Mouse (Mus musculus): ENCODE results near the gene Scfd2. TPM values are rescaled to one million over a fixed set of nuclear protein-coding genes. Genes with fewer than 3 reads are reported as not detected.

Gene Scfd2
- polyA plus RNA-seq, 1 experiment from 2014 or later: 21.6 TPM

DNA sequence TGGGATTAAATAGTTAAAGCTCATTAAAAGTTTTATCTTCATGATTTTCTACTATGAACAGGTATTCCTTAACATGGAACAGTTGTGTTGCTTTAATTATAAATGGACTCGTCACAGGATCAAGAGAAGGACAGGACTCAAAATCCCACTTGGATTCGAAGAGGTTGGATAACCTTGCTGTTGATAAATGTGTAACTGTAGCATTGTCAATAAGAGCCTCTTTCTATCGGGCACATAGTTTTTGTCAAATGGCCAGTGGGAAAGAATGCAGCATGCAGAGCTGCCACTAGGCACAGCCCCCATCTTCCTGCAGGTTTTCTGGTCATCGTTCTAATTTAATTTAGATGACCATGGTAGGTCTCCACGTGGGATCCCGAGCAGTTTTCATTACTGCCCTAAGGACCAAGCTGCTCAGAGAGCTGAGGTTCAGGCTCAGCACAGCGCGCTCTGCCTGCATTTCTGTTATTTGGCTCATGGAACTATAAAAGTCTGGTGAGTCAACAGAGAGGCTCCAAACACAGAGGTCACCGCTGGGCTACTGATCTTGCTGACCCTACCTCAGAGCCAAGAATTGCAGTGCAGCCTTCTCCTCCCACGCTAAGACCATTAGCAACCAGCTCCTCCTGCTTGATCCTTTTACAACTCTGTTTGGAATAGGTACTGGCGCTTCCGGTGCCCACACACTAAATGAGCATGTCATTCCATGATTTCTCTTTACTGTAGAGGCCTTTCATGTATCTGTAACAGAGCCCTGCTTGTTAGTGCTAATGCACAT lies 215.9 kb downstream of the Scfd2 start:
- ATAC-seq (ENCODE audit: low FRiP score, low read depth): no peak
- 0 out of 2 replicates have a peak, but pooled peaks cover 7% of the 10 kb centered on the region for H3K27me3 ChIP-seq (replicated peaks)
- H3K4me2 ChIP-seq (replicated peaks): no peak overlapping the region
- no peak overlapping the region for H3K9ac ChIP-seq
- no peaks in the 10 kb centered on the region for H3K9me3 ChIP-seq
- WGBS: 59% methylated on average over 12 of the region's 12 CpGs
- no peak overlapping the region for H3K27ac ChIP-seq
- H3K4me1 ChIP-seq: 0 out of 2 replicates have a peak, but pooled peaks cover 4% of the 10 kb centered on the region
- no peak overlapping the region for H3K4me3 ChIP-seq
- H3K36me3 ChIP-seq: no peaks in the 10 kb centered on the region

DNA sequence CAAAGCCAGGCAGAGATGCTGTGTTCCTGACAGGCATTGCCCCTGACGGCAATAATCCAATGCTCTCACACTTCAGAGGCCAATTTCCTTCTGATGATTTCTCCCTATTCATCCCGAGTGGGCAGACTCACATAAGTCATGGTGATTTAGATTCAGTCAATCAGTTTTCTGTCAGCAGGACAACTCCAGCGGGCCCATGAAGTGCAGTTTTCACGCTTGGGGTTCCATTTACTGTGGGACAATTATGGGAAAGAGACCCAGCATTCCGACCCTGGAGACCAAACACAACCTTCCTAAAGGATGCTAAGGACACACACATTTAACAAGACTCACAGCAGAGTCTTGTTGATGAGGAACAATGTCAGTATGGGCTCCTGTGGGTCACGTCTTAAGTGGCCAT lies 217.1 kb downstream of the Scfd2 start:
- no peaks in the 10 kb centered on the region for H3K36me3 ChIP-seq
- no peak for ATAC-seq (ENCODE audit: low FRiP score, low read depth)
- H3K4me1 ChIP-seq: 0 out of 2 replicates have a peak, but pooled peaks cover 4% of the 10 kb centered on the region
- 0 out of 2 replicates have a peak, but pooled peaks cover 7% of the 10 kb centered on the region for H3K27me3 ChIP-seq (replicated peaks)
- H3K4me3 ChIP-seq: no peak overlapping the region
- no peaks in the 10 kb centered on the region for H3K9me3 ChIP-seq
- no peak overlapping the region for H3K4me2 ChIP-seq (replicated peaks)
- no peak overlapping the region for H3K27ac ChIP-seq
- WGBS: 34% methylated on average over 6 of the region's 6 CpGs
- H3K9ac ChIP-seq: no peak overlapping the region

DNA sequence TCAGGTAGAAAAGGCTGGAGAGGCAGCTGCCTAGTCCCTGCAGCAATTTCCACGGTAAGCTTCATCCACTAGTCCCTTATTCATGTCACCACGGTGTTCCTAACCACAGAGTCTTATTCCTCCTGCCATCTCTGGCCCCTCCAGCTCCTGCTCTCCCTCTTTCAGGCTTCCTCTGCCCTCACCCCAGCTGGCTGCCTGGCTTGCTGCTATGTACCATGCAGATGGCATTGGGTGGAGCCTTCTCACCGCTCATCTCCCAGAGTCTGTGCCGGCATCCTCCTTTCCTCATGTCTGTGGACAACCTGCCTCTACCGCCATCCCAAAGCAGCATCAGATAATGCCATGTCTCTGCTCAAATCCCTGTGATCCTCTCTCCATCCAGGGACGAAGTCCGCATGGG lies 218.0 kb downstream of the Scfd2 start:
- Histone ChIP-seq H3K4me1 (0 out of 2 replicates have a peak, but pooled peaks cover 4% of the 10 kb centered on the region), H3K4me2 (replicated peaks) (no peak overlapping the region), H3K27ac (no peak overlapping the region), H3K27me3 (replicated peaks) (0 out of 2 replicates have a peak, but pooled peaks cover 7% of the 10 kb centered on the region), H3K4me3 (no peak overlapping the region), H3K9me3 (no peaks in the 10 kb centered on the region), H3K9ac (no peak overlapping the region), H3K36me3 (no peaks in the 10 kb centered on the region)
- ATAC-seq (ENCODE audit: low FRiP score, low read depth): no peak
- WGBS: 88% methylated on average over 7 of the region's 7 CpGs

DNA sequence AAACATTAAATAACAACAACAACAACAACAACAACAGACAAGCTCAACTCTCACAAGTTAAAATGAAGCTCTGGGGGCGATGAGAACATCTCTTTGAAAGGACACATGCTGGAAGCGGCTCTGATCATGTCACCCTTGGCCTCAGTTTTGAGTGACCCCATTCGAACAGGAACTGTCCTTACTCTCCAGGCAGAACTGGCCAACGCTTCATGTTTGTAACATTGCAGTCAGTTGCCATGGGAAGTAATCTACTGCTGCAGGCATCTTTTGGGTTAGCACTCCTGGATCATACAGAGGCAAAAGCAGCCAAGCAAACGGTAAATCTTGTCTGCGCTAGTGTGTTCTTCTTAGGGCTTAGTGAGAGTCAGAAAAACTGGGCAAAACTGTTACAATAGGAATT lies 219.7 kb downstream of the Scfd2 start:
- no peak for ATAC-seq (ENCODE audit: low FRiP score, low read depth)
- 63% methylated on average over 6 of the region's 6 CpGs for WGBS
- Histone ChIP-seq H3K4me3 (no peak overlapping the region), H3K27me3 (replicated peaks) (0 out of 2 replicates have a peak, but pooled peaks cover 7% of the 10 kb centered on the region), H3K4me1 (0 out of 2 replicates have a peak, but pooled peaks cover 4% of the 10 kb centered on the region), H3K27ac (no peak overlapping the region), H3K36me3 (no peaks in the 10 kb centered on the region), H3K4me2 (replicated peaks) (no peak overlapping the region), H3K9ac (no peak overlapping the region), H3K9me3 (no peaks in the 10 kb centered on the region)

DNA sequence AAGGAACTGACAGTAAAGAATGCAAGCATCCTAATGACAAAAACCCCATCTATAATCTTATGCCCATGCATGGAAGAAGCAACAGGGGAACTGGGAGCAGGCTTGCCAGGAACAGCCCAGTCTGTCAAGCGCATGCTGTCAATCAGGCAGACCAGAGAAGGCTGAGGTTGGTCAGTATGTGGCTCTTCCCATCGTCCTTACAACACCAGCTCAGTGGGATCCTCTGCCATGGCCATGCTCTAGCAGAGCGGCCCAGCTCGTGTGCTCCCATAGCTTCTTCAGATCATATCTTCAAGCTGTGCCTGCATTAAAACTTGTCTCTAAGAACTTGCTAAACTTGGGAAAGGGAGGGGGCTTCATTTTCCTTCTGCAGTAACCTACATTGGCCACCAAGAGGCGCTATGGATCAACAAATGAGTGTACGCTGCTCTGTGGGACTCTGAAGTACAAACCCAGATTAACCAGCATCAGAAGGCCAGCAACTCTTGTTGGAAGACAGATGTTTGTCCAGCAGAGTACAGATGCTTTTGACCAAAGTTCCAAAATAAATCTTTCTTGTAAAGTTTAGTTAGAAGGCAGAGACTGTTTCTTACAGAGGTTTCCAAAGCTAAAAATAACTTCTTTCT lies 220.2 kb downstream of the Scfd2 start:
- no peak overlapping the region for H3K4me2 ChIP-seq (replicated peaks)
- H3K27ac ChIP-seq: no peak overlapping the region
- 0 out of 2 replicates have a peak, but pooled peaks cover 4% of the 10 kb centered on the region for H3K4me1 ChIP-seq
- 0 out of 2 replicates have a peak, but pooled peaks cover 7% of the 10 kb centered on the region for H3K27me3 ChIP-seq (replicated peaks)
- H3K36me3 ChIP-seq: no peaks in the 10 kb centered on the region
- WGBS: 25% methylated on average over 6 of the region's 6 CpGs
- ATAC-seq (ENCODE audit: low FRiP score, low read depth): no peak
- no peaks in the 10 kb centered on the region for H3K9me3 ChIP-seq
- H3K4me3 ChIP-seq: no peak overlapping the region
- H3K9ac ChIP-seq: no peak overlapping the region

DNA sequence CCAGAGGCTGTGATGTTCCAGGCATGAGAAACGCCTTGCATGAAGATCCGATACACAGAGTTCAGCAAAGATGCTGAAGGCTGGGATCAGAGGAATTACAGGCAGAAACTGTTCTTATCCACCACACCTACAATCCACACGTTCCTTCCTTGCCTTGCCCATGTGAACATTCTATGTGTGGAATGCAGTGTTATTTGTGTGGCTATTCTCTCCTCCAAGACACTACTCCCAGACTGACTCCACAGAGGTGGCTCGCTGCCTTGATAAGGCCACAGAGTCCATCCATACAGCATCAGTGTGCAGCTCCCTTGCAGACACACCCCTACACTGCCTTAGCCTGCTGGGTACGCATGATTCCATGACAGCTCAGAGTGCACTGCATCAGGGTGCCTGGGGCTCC lies 221.5 kb downstream of the Scfd2 start:
- Histone ChIP-seq H3K4me3 (no peak overlapping the region), H3K36me3 (no peaks in the 10 kb centered on the region), H3K27ac (no peak overlapping the region), H3K9me3 (no peaks in the 10 kb centered on the region), H3K4me1 (no peaks in the 10 kb centered on the region), H3K4me2 (replicated peaks) (no peak overlapping the region), H3K9ac (no peak overlapping the region), H3K27me3 (replicated peaks) (0 out of 2 replicates have a peak, but pooled peaks cover 7% of the 10 kb centered on the region)
- no peak for ATAC-seq (ENCODE audit: low FRiP score, low read depth)
- WGBS: 82% methylated on average over 5 of the region's 5 CpGs

DNA sequence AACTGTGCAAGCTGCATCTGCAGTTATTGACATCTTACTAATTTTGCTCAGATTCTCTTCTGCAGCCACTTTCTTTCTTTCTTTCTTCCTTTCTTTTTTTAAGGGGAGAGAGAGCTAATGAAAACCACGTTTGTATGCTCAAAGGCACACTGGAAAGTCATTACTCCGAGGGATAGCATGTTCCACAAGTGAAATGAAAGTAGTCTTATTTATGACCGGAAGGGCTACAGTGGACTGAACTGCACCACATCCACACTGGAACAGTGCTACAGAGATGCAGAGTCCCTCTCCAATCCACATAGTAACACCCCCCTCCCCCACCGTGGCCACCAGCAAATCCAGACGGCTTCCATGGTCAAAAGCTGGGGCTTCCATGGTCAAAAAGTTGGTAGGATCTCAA lies 224.3 kb downstream of the Scfd2 start:
- Histone ChIP-seq H3K4me2 (replicated peaks) (no peak overlapping the region), H3K36me3 (no peaks in the 10 kb centered on the region)
- WGBS: 75% methylated on average over 5 of the region's 5 CpGs

DNA sequence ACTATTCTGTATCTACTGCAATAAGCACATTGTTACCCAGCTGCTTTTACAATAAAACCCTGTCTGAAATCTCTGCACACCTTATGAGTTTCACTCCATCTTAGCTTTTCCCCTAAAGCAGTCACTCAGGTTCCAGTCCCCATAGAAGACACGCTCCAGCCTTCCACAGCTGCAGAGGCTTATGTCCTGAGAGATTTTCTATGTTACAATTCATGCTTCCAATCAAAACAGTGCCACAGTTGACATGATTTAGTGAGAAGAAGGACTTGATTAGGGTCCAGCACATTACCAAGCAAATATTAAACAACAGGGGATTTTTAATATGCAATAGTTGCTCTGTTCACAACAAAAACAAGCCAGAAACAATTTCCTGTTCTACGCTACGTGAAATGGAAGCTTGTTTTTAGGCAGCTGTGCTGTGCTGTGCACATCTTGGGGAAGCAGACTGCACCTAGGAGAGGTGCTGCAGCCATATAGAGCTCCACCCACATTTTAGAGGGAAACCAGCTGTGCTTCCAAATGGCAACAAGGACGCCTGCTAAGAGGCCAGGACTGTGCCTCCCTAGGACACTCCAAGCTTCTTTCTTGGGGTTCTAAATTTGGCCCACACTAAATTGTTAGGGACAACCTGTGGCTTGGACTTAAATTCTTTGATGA lies 225.9 kb downstream of the Scfd2 start:
- WGBS: 69% methylated on average over 4 of the region's 4 CpGs
- no peak overlapping the region for H3K9ac ChIP-seq
- no peaks in the 10 kb centered on the region for H3K9me3 ChIP-seq

More for the DNA sequence above, 224.3 kb downstream of the Scfd2 start:
- Histone ChIP-seq H3K4me3 (no peak overlapping the region), H3K9me3 (no peaks in the 10 kb centered on the region), H3K27me3 (replicated peaks) (no peaks in the 10 kb centered on the region), H3K27ac (no peak overlapping the region), H3K4me1 (no peaks in the 10 kb centered on the region), H3K9ac (no peak overlapping the region)
- ATAC-seq (ENCODE audit: low FRiP score, low read depth): no peak

DNA sequence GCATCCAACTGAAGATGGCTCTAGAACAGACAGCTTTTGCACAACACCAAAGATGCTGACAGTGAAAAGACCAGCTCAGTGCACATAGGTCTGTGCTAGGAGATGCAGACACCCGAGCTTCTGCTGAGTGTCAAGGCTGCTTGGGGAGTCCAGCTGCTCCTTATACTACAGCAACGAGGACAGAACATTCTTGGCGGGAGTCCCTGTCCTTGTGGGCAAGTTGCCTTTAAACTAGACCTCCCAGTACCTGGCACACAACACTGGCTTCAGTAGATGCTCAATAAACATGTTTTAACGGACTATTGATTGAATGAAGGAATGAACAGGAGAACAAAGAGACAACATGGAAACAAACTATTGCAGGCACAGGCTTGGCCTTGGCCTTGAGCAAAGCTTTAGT lies 226.8 kb downstream of the Scfd2 start:
- no peak overlapping the region for H3K9ac ChIP-seq
- ATAC-seq (ENCODE audit: low FRiP score, low read depth): no peak
- no peak overlapping the region for H3K4me2 ChIP-seq (replicated peaks)
- H3K4me3 ChIP-seq: no peak overlapping the region
- H3K9me3 ChIP-seq: no peaks in the 10 kb centered on the region
- no peaks in the 10 kb centered on the region for H3K4me1 ChIP-seq
- H3K27ac ChIP-seq: no peak overlapping the region
- WGBS: 74% methylated on average over 4 of the region's 4 CpGs
- no peaks in the 10 kb centered on the region for H3K36me3 ChIP-seq
- no peaks in the 10 kb centered on the region for H3K27me3 ChIP-seq (replicated peaks)

More for the DNA sequence above, 225.9 kb downstream of the Scfd2 start:
- H3K4me2 ChIP-seq (replicated peaks): no peak overlapping the region
- H3K4me1 ChIP-seq: no peaks in the 10 kb centered on the region
- no peak overlapping the region for H3K4me3 ChIP-seq
- H3K36me3 ChIP-seq: no peaks in the 10 kb centered on the region
- ATAC-seq (ENCODE audit: low FRiP score, low read depth): no peak
- H3K27me3 ChIP-seq (replicated peaks): no peaks in the 10 kb centered on the region
- H3K27ac ChIP-seq: no peak overlapping the region

DNA sequence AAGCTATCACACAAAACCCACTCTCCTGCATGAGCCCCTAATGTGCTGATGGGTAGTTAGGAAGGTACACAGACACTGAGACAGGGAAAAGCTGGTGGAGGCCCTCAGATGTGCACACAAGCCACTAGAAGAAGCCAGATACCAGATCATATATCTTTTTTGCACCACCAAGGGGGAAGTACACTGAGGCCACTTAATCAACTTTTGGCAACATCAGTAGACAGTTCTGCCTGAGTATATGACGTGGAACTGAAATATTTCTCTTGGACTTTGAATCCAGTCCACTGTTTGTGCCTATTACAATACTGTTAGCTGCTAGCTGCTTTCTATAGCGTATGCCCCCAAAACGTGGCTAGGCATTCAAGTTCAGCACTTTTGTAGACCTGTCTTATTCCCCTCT lies 229.2 kb downstream of the Scfd2 start:
- ATAC-seq (ENCODE audit: low FRiP score, low read depth): no peak
- Histone ChIP-seq H3K36me3 (no peaks in the 10 kb centered on the region), H3K4me1 (no peaks in the 10 kb centered on the region), H3K9ac (no peak overlapping the region), H3K4me2 (replicated peaks) (no peak overlapping the region), H3K9me3 (no peaks in the 10 kb centered on the region), H3K4me3 (no peak overlapping the region), H3K27me3 (replicated peaks) (no peaks in the 10 kb centered on the region; the same call in 1 of the 2 replicates), H3K27ac (no peak overlapping the region)
- 88% methylated on average over 3 of the region's 3 CpGs for WGBS

DNA sequence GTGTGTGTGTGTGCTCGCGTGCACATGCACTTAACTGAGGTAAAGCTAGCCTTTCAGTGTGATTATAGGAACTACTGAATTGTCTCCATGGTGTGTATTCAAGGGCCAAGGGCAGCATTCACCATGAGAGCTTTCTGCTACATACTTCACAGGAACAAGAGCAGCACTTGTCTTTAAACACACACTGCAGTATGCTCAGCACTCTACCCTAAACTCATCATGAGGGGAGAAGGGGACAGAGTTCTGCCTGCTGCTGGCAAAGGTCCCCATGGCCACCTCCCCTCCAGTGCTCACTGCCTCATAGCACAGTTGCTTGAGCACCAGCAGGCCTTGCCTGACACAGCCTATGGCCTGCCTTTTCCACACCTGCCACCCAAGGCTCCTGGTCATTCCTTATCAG lies 230.1 kb downstream of the Scfd2 start:
- H3K4me3 ChIP-seq: no peak overlapping the region
- H3K27me3 ChIP-seq (replicated peaks): no peaks in the 10 kb centered on the region; the same call in 1 of the 2 replicates
- H3K4me1 ChIP-seq: no peaks in the 10 kb centered on the region
- 94% methylated on average over 2 of the region's 2 CpGs for WGBS
- no peaks in the 10 kb centered on the region for H3K36me3 ChIP-seq
- no peaks in the 10 kb centered on the region for H3K9me3 ChIP-seq
- H3K4me2 ChIP-seq (replicated peaks): no peak overlapping the region
- no peak overlapping the region for H3K9ac ChIP-seq
- ATAC-seq (ENCODE audit: low FRiP score, low read depth): no peak
- H3K27ac ChIP-seq: no peak overlapping the region

DNA sequence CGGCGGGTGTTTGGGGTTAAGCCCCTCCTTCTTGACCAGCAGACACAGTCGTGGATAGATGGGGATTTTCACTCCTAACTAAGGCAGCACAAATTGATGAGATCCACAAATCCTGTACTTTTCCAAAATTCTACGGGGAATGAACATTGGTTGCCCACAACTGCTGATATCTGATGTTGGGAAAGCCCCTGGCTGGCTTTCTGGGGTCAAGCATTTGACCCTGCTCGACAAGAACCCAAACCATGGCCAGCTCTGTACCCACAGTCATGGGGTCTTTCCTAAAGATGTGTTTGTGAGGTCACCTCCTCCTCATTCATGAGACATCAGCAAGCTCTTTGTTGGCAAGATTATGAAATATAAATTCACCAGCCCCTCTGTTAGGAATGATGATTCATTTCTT lies 230.6 kb downstream of the Scfd2 start:
- no peak overlapping the region for H3K27ac ChIP-seq
- 73% methylated on average over 5 of the region's 5 CpGs for WGBS
- no peaks in the 10 kb centered on the region; the same call in 1 of the 2 replicates for H3K27me3 ChIP-seq (replicated peaks)
- H3K9me3 ChIP-seq: no peaks in the 10 kb centered on the region
- no peaks in the 10 kb centered on the region for H3K36me3 ChIP-seq
- no peaks in the 10 kb centered on the region for H3K4me1 ChIP-seq
- H3K9ac ChIP-seq: no peak overlapping the region
- ATAC-seq (ENCODE audit: low FRiP score, low read depth): no peak
- H3K4me2 ChIP-seq (replicated peaks): no peak overlapping the region
- no peak overlapping the region for H3K4me3 ChIP-seq

All from neural tube, embryonic 12.5 days (tissue).